Mouse (Mus musculus) C2C12 (cell line): ENCODE measurements around the gene Cep170b. TPM values are rescaled to one million over a fixed set of nuclear protein-coding genes. Genes with fewer than 3 reads are reported as not detected.

ENCODE experiments used
- H3K27me3 ChIP-seq: one replicate; pipeline ENCODE4 v1.6.1; 2011; ENCODE audit not compliant: control insufficient read depth, insufficient read depth, insufficient read length
- H3K36me3 ChIP-seq: one replicate; pipeline ENCODE4 v1.6.1; 2011; ENCODE audit not compliant: control insufficient read depth, insufficient read depth
- H3K4me3 ChIP-seq: one replicate; pipeline ENCODE4 v1.5.1; 2011; ENCODE audit warnings: mild to moderate bottlenecking, control low read depth; ENCODE audit not compliant: poor library complexity, insufficient read depth, severe bottlenecking
- H3K79me2 ChIP-seq: one replicate; pipeline ENCODE4 v1.6.1; 2011; ENCODE audit not compliant: control insufficient read depth, insufficient read depth
- H3K79me3 ChIP-seq: one replicate; pipeline ENCODE4 v1.6.1; 2011; ENCODE audit warnings: low read depth, control low read depth
- H3ac ChIP-seq: one replicate; pipeline ENCODE3; 2011; ENCODE audit warnings: low read depth; ENCODE audit not compliant: control insufficient read depth, insufficient read length
- CEBPB ChIP-seq: IDR thresholded peaks from one replicate; pipeline ENCODE4 v1.6.1; 2011; ENCODE audit warnings: low read depth, mild to moderate bottlenecking, control low read depth, moderate library complexity
- CTCF ChIP-seq: IDR thresholded peaks from one replicate; pipeline ENCODE4 v1.5.1; 2011; ENCODE audit not compliant: control insufficient read depth, insufficient read depth, insufficient read length
- FOSL1 ChIP-seq: IDR thresholded peaks from one replicate; pipeline ENCODE4 v1.8.0; 2011; ENCODE audit warnings: mild to moderate bottlenecking, low read length; ENCODE audit not compliant: poor library complexity, insufficient read depth, severe bottlenecking
- MAX ChIP-seq: IDR thresholded peaks from one replicate; pipeline ENCODE4 v1.6.1; 2011; ENCODE audit warnings: mild to moderate bottlenecking, control low read depth
- MYOD1 ChIP-seq: IDR thresholded peaks from one replicate; pipeline ENCODE4 v1.6.1; 2011; ENCODE audit warnings: low read depth; ENCODE audit not compliant: control insufficient read depth, insufficient read length
- MYOG ChIP-seq: IDR thresholded peaks from one replicate; pipeline ENCODE4 v1.6.1; 2011; ENCODE audit not compliant: control insufficient read depth, insufficient read length; ENCODE audit errors: extremely low read depth
- USF1 ChIP-seq: IDR thresholded peaks from one replicate; pipeline ENCODE4 v1.6.1; 2011; ENCODE audit warnings: low read depth, mild to moderate bottlenecking, control low read depth, moderate library complexity
- polyA plus RNA-seq: library from polyadenylated mRNA; unstranded; fragments of >200 nt; fragmentation: generic; extraction: Trizol; gene quantifications from one replicate; pipeline ENCODE4 v1.2.1, GENCODE M21; 2012; ENCODE audit warnings: missing spikeins

Gene Cep170b
- polyA plus RNA-seq, 1 experiment, result 33.3 TPM

DNA sequence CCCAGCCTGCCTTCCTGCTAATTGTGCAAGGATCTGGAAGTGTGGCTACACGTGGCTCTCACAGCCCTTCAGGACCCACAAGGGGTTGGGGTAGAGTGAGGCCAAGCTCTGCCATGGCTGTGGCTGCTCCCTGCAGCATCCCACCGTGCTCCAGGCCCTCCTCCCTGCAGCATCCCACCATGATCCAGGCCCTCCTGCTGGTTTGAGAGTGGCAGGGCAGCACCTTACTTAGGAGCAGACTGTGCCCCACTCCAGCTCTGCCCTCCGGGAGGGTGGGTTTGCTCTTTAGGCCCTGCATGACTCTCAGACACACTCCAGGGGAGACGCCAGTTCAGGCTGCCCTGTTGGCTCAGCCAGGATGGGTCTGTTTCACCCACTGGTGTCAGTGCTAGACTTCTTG, 50.1 kb downstream of the Cep170b start:
- H3K27me3 ChIP-seq, result no peaks in the 10 kb centered on the region
- no peaks in the 10 kb centered on the region for H3K79me3 ChIP-seq
- no peaks in the 10 kb centered on the region for H3K79me2 ChIP-seq
- peaks cover 5% of the 10 kb centered on the region for H3K36me3 ChIP-seq
- H3ac ChIP-seq, result no peak overlapping the region
- H3K4me3 ChIP-seq, result no peak overlapping the region
- TF ChIP-seq CEBPB, result no peak
- no peak for TF ChIP-seq FOSL1
- TF ChIP-seq CTCF, result no peak
- no peak for TF ChIP-seq USF1
- TF ChIP-seq MYOD1, result no peak
- no peak for TF ChIP-seq MYOG
- TF ChIP-seq MAX, result no peak

DNA sequence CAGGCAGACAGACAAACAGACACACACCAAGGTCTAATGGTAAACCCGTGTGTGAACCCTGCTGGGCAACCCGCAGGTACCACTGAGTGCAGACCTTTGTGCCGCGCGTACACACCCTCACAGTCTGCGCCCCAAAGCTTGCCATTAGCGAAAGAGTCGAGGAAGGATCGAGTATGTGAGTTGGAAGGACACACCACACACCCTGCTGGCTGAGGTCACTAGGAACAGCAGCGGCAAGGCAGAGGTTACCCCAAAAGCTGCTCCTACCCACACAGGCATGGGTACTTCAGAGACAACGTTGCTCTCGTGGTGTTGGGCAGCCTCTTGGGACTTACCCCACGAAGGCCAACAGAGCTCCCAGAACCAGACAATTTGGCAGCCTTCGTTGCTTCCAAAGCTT, 52.1 kb downstream of the Cep170b start:
- H3K27me3 ChIP-seq, result no peaks in the 10 kb centered on the region
- TF ChIP-seq CTCF (no peak), USF1 (no peak), FOSL1 (no peak), MYOG (no peak), MAX (no peak), CEBPB (no peak), MYOD1 (no peak)
- no peak overlapping the region for H3ac ChIP-seq
- no peak overlapping the region for H3K4me3 ChIP-seq
- peaks cover 6% of the 10 kb centered on the region for H3K36me3 ChIP-seq
- H3K79me3 ChIP-seq, result no peaks in the 10 kb centered on the region
- no peaks in the 10 kb centered on the region for H3K79me2 ChIP-seq

DNA sequence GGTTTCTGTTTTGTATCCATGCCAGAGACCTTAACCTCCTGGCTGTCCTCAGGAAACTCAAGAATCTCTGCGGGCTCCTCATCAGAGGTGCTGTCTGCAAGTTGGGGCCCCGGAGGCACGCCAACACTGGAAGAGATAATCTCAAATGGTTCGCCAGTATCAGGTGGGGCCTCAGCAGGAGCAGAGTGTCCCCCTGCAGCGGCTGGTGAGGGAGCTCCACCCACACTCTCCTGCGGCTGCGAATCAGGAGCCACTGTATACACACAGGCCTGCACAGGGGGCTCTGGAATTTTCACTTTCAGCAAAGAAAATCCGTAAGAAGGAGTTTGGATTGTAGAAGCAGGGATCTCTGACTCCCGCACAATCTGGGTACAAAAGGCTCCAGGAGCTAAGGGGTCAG, 53.1 kb downstream of the Cep170b start:
- Histone ChIP-seq H3K4me3 (no peak overlapping the region), H3K79me3 (no peaks in the 10 kb centered on the region), H3ac (no peak overlapping the region), H3K27me3 (no peaks in the 10 kb centered on the region), H3K36me3 (peaks cover 6% of the 10 kb centered on the region), H3K79me2 (no peaks in the 10 kb centered on the region)
- TF ChIP-seq USF1 (no peak), CEBPB (no peak), FOSL1 (no peak), MYOG (no peak), CTCF (no peak), MAX (no peak), MYOD1 (no peak)

DNA sequence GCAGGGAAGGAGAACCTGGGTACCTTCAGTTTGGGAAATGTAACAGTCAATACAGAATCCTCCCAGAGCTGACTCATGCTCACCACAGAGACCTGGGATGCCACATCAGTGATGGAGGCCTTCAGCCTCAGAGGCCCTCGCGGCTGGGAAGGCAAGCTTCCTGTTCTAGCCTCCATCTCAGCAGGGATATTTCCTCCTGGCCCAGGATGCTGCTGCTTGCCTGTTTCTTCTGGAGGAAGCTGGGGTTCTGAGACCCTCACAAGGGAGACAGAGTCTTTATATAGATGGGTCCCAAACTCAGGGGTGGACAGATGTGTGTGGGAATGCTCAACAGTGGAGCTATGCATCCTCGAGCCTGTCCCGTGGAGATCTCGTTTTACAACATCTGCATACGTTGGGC, 53.8 kb downstream of the Cep170b start:
- Histone ChIP-seq H3K79me3 (no peaks in the 10 kb centered on the region), H3K27me3 (no peaks in the 10 kb centered on the region), H3K79me2 (no peaks in the 10 kb centered on the region), H3K4me3 (no peak overlapping the region), H3ac (no peak overlapping the region), H3K36me3 (peaks cover 6% of the 10 kb centered on the region)
- TF ChIP-seq CTCF, result no peak
- TF ChIP-seq USF1, result no peak
- no peak for TF ChIP-seq MAX
- no peak for TF ChIP-seq FOSL1
- TF ChIP-seq MYOG, result no peak
- TF ChIP-seq MYOD1, result no peak
- no peak for TF ChIP-seq CEBPB

DNA sequence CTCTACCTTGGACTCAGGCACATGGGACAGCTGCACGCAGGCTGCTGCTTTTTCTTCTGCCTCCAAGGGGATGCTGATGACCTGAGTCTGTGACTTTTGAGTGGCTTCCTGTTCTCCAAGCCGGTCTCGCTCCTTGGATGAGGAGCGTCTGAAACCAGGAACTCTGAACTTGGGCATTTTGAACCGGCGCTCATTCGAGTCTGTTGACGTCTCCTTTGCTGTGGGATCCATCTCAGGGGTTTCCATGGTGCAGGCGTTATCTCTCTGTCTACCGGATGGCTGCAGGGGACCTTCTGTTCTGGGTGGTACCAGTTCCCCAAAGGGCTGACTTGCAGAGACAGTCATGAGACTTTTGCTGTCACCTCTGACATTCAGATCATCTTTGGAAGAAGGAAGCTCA, 54.2 kb downstream of the Cep170b start:
- H3K36me3 ChIP-seq, result peaks cover 6% of the 10 kb centered on the region
- no peaks in the 10 kb centered on the region for H3K79me2 ChIP-seq
- no peaks in the 10 kb centered on the region for H3K27me3 ChIP-seq
- no peaks in the 10 kb centered on the region for H3K79me3 ChIP-seq
- TF ChIP-seq MAX (no peak), USF1 (no peak), MYOG (no peak), FOSL1 (no peak), CEBPB (no peak), MYOD1 (no peak), CTCF (no peak)
- H3K4me3 ChIP-seq, result no peak overlapping the region
- no peak overlapping the region for H3ac ChIP-seq

DNA sequence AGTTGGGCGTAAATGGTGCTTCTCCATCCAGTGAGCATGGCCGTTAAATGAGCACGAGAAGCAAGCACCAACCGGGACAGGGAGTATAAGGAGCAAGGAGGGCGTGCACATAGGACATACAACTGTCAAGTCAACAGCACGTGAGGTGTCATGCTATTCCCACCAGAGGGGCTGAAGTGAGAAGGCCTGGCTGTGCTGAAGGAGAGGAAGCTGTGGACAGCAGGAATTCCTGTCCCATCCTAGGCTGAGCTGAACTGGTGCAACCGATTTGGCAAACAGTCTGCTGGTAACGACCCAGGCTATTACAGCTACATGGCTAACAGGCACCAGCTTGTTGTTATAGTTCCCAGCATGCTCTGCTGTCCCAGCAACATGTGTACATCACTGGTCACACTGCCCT, 70.8 kb downstream of the Cep170b start:
- peaks cover 47% of the 10 kb centered on the region for H3K79me2 ChIP-seq
- peaks cover 4% of the 10 kb centered on the region for H3K36me3 ChIP-seq
- TF ChIP-seq MYOD1, result no peak
- TF ChIP-seq USF1, result no peak
- TF ChIP-seq MAX, result no peak
- TF ChIP-seq CEBPB, result no peak
- TF ChIP-seq CTCF, result no peak
- TF ChIP-seq FOSL1, result no peak
- no peak for TF ChIP-seq MYOG
- no peak overlapping the region for H3ac ChIP-seq
- no peak overlapping the region for H3K4me3 ChIP-seq
- H3K27me3 ChIP-seq, result no peaks in the 10 kb centered on the region
- peaks cover 15% of the 10 kb centered on the region for H3K79me3 ChIP-seq
